Mouse (Mus musculus) ES-E14 (cell line): Measurements from ENCODE around the gene Foxo3. TPM values are rescaled to one million over a fixed set of nuclear protein-coding genes. Genes with fewer than 3 reads are reported as not detected.

Experiments
- DNase-seq: peaks from one replicate; pipeline ENCODE4 v3.0.0-alpha.2; 2013; ENCODE audit warnings: low read depth, low spot score
- H3K27ac ChIP-seq: 2 replicates; pipeline ENCODE4 v1.5.1; 2012; ENCODE audit warnings: low read depth, mild to moderate bottlenecking, low read length, moderate library complexity, mixed read lengths; ENCODE audit not compliant: poor library complexity, insufficient read depth, severe bottlenecking
- H3K36me3 ChIP-seq: 2 replicates; pipeline ENCODE4 v1.6.1; 2012; ENCODE audit warnings: mild to moderate bottlenecking, low read length, moderate library complexity, mixed read lengths; ENCODE audit not compliant: control insufficient read depth, poor library complexity, insufficient read depth, severe bottlenecking
- H3K4me1 ChIP-seq, 2 experiments: fragments of 150-350 bp in 1 of 2; sonication (generic) in 1 of 2; 2 replicates each; pipeline ENCODE4 v1.6.1; 2012; ENCODE audit warnings: low read length in 2 of 2, mild to moderate bottlenecking in 1 of 2, mixed read lengths in 1 of 2; ENCODE audit not compliant: control insufficient read depth in 2 of 2, insufficient read depth in 2 of 2, poor library complexity in 1 of 2
- H3K4me3 ChIP-seq, 2 experiments: fragments of 150-350 bp in 1 of 2; sonication (generic) in 1 of 2; 2 replicates each; pipeline ENCODE4 v1.5.1; 2012; ENCODE audit warnings: low read length in 2 of 2, low read depth in 1 of 2, mild to moderate bottlenecking in 1 of 2, mixed read lengths in 1 of 2; ENCODE audit not compliant: insufficient read depth in 1 of 2, poor library complexity in 1 of 2, severe bottlenecking in 1 of 2
- H3K9ac ChIP-seq: 2 replicates; pipeline ENCODE4 v1.6.1; 2012; ENCODE audit warnings: low read depth, mild to moderate bottlenecking, low read length, mixed read lengths; ENCODE audit not compliant: poor library complexity, insufficient read depth, severe bottlenecking
- H3K9me3 ChIP-seq: fragments of 150-350 bp; sonication (generic); 2 replicates; pipeline ENCODE4 v1.6.1; 2012; ENCODE audit warnings: low read depth, mild to moderate bottlenecking, low read length; ENCODE audit not compliant: control insufficient read depth, insufficient read depth
- CHD2 ChIP-seq: IDR thresholded peaks from 2 replicates; pipeline ENCODE4 v1.6.1; 2014; ENCODE audit warnings: mild to moderate bottlenecking, low read depth, low read length, inconsistent platforms
- HCFC1 ChIP-seq: IDR thresholded peaks from 2 replicates; pipeline ENCODE4 v1.6.1; 2012; ENCODE audit warnings: low read length, inconsistent platforms, borderline replicate concordance; ENCODE audit not compliant: insufficient read depth
- MAFK ChIP-seq: IDR thresholded peaks from 2 replicates; pipeline ENCODE4 v1.6.1; 2014; ENCODE audit warnings: mild to moderate bottlenecking, low read depth, low read length, inconsistent platforms; ENCODE audit not compliant: insufficient read depth
- ZC3H11A ChIP-seq: IDR thresholded peaks from 2 replicates; pipeline ENCODE4 v1.6.1; 2012; ENCODE audit warnings: low read depth, mild to moderate bottlenecking, inconsistent platforms, low read length, borderline replicate concordance
- ZNF384 ChIP-seq: IDR thresholded peaks from 2 replicates; pipeline ENCODE4 v1.6.1; 2012; ENCODE audit warnings: low read depth, low read length, inconsistent platforms
- in situ Hi-C, 2 experiments: fragments of 600-800 bp; cut with MboI; formaldehyde crosslinking; loops; one replicate each; pipeline ENCODE4 v1.15.1; 2025; ENCODE audit warnings: low sequenced_read_pairs in 2 of 2, inconsistent platforms in 1 of 2; ENCODE audit not compliant: unreplicated experiment in 2 of 2
- total RNA-seq: library from RNA; depleted of rRNA; stranded (reverse); fragments of 300-350 nt; gene quantifications from 2 replicates; pipeline ENCODE4 v1.2.3, GENCODE M21; 2012

The Foxo3 gene
- total RNA-seq, 1 experiment: 20.7 TPM

DNA sequence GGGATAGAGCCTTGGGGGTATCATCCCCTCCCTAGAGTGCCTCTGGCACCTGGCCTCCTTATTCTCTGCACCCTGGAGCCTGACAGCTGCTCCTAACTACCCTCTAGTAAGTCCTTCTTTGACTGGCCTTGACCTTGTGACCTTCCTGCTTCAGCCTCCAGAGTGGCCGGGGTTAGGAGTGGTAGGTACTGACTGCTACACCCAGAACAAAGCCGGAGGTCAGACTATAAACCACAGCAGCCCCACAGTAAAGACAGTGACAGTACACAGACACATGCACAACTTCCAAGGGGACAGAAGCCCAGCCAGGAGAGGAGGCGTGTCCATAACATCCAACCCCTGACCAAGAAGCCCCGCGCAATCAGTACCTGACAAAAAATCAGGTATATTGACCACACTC, 106.4 kb downstream of the Foxo3 start:
- Histone ChIP-seq H3K36me3 (no peaks in the 10 kb centered on the region), H3K4me1 (peaks cover 10 to 12% of the 10 kb centered on the region in 2 experiments), H3K4me3 (no peak overlapping the region), H3K9ac (no peak overlapping the region), H3K9me3 (no peaks in the 10 kb centered on the region), H3K27ac (no peak overlapping the region; the same call in 1 of the 2 replicates)
- in situ Hi-C loops: no loop called here
- no peak for DNase-seq
- TF ChIP-seq MAFK (no peak), CHD2 (no peak), HCFC1 (no peak), ZC3H11A (no peak), ZNF384 (no peak)

DNA sequence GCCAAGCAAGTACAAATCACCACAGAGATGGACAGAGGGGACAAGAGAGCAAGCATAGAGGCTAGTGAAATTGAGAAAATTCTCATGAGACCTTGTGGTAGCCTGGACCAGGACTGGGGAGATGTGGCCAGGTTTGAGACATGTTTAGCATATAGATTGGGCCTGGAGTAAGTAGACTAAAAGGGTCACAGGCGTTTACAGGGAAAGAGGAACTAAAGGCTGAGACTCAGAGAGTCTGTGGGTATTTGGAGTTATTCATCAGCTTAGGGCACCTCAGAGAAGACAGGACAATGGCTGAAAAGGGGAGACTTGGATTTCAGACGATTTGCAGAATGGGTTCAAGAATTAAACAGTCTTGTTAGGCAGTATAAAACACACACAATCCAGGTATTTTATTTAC, 121.8 kb downstream of the Foxo3 start:
- DNase-seq: no peak
- in situ Hi-C loops: no loop called here

GRCm38 (mm10) chr10:42152426-42153205, 123.9 kb downstream of the Foxo3 start:
- Histone ChIP-seq H3K4me3 (no peak overlapping the region), H3K27ac (no peak overlapping the region), H3K36me3 (no peaks in the 10 kb centered on the region), H3K4me1 (peaks cover 0 to 2% of the 10 kb centered on the region in 2 experiments; a peak in 1 of 4 replicates), H3K9ac (no peak overlapping the region), H3K9me3 (no peaks in the 10 kb centered on the region)
- TF ChIP-seq MAFK: no peak
- no peak for TF ChIP-seq ZC3H11A
- TF ChIP-seq HCFC1: no peak
- TF ChIP-seq CHD2: no peak
- no peak for TF ChIP-seq ZNF384
- DNase-seq: no peak
- in situ Hi-C loops: no loop called here

More for the DNA sequence above, 121.8 kb downstream of the Foxo3 start:
- Histone ChIP-seq H3K4me1 (peaks cover 0 to 2% of the 10 kb centered on the region in 2 experiments; a peak in 1 of 4 replicates), H3K9me3 (no peaks in the 10 kb centered on the region), H3K36me3 (no peaks in the 10 kb centered on the region), H3K9ac (no peak overlapping the region), H3K27ac (no peak overlapping the region), H3K4me3 (no peak overlapping the region)
- no peak for TF ChIP-seq ZNF384
- no peak for TF ChIP-seq CHD2
- no peak for TF ChIP-seq ZC3H11A
- no peak for TF ChIP-seq HCFC1
- TF ChIP-seq MAFK: no peak

DNA sequence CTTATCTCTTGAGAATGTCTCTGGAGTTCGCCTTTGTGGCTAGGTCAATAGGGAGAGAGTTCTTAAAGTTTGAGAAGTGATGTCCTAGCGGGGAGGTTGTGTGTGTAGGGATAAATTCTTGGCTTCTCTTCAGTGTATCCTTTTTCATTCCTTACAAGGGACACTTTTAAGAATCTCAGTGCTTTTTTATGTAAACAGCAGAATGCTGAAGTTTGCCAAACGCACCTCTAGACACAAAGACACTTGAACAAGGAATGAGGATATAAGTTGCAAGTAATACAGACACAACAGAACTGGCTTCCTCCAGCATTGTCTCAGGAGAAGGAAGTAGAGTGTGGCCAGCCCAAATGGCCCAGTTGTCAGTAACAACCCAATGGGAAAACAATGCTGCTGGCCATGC, 126.8 kb downstream of the Foxo3 start:
- in situ Hi-C loops: no loop called here
- Histone ChIP-seq H3K4me1 (peaks cover 2% of the 10 kb centered on the region in 2 experiments; a peak in 1 of 4 replicates), H3K9ac (no peak overlapping the region), H3K9me3 (no peaks in the 10 kb centered on the region), H3K4me3 (no peak overlapping the region), H3K36me3 (no peaks in the 10 kb centered on the region), H3K27ac (no peak overlapping the region)
- TF ChIP-seq MAFK (no peak), CHD2 (no peak), HCFC1 (no peak), ZC3H11A (no peak), ZNF384 (no peak)
- DNase-seq: no peak
